Mouse (Mus musculus): Measurements from ENCODE around the gene Zfp108.

DNA sequence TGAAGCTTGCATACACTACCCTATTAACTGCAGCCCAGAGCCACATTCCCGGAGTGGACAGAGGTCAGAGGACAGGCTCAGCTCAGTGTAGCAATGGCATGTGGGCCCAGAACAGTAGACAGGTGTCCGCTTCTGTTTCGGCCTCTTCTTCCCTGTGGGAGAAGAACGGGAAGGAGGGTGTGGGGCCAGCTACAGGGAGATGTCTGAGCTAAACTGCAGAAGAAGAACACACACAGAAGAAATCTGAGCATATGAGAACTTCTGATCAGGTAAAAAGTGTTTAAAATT lies 26.2 kb downstream of the Zfp108 start:
- TF ChIP-seq CTCF (IDR thresholded peaks at IDR 0.05; ENCODE audit: low read depth, low read length), result no peak
- no peak for TF ChIP-seq GATA1 (IDR thresholded peaks at IDR 0.05; ENCODE audit: borderline replicate concordance, low read length)
